Mouse (Mus musculus) gastrocnemius, adult 2 months (tissue): ENCODE measurements at regions not wholly inside any gene's neighbourhood (a gene's known extent, or its start where the extent isn't known, plus 50 kb on each side); places are given as distances from the start of the nearest gene placed in this dataset.
A peak's percentile ranks its signal among the peaks of the same experiment; 100 is the strongest.

Experiments used
- DNase-seq: peaks from one replicate; pipeline ENCODE4 v3.0.0; 2022
- H3K27ac ChIP-seq: fragments of 200-600 bp; 2 replicates; pipeline ENCODE4 v1.8.1; 2022; ENCODE audit warnings: mild to moderate bottlenecking
- H3K4me3 ChIP-seq: fragments of 200-600 bp; 2 replicates; pipeline ENCODE4 v1.8.1; 2022; ENCODE audit warnings: mild to moderate bottlenecking, moderate library complexity
- CTCF ChIP-seq: fragments of 200-600 bp; IDR thresholded peaks from 2 replicates; pipeline ENCODE4 v1.8.1; 2022; ENCODE audit warnings: antibody characterized with exemption, mild to moderate bottlenecking, moderate library complexity
- intact Hi-C: fragments of 180-260 bp; cut with DNase I; formaldehyde crosslinking; loops from one replicate; pipeline ENCODE4 v1.15.1; 2025

DNA sequence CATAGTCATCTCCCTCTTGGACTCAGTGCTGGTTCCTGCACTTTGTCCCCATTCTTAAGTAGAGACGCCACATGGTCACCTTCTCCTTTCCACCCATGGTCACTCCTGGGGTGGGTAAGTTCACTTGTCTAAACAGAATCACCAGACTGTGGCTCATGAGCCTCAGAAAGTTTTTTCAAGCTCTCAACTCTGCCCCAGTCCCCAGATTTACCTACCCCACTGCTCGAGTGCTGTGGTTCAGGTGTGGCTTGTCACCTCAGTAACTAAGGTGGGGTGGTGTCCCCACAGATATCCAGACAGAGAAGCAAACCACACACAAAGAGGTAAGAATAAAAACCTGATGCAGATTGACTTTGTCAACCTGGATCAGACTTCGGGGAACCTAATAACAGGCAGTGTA, 87.6 kb downstream of the Rpl10-ps3 start:
- Histone ChIP-seq H3K27ac (no peak overlapping the region), H3K4me3 (no peak overlapping the region)
- no peak for TF ChIP-seq CTCF
- intact Hi-C loops: no loop called here
- DNase-seq: no peak

DNA sequence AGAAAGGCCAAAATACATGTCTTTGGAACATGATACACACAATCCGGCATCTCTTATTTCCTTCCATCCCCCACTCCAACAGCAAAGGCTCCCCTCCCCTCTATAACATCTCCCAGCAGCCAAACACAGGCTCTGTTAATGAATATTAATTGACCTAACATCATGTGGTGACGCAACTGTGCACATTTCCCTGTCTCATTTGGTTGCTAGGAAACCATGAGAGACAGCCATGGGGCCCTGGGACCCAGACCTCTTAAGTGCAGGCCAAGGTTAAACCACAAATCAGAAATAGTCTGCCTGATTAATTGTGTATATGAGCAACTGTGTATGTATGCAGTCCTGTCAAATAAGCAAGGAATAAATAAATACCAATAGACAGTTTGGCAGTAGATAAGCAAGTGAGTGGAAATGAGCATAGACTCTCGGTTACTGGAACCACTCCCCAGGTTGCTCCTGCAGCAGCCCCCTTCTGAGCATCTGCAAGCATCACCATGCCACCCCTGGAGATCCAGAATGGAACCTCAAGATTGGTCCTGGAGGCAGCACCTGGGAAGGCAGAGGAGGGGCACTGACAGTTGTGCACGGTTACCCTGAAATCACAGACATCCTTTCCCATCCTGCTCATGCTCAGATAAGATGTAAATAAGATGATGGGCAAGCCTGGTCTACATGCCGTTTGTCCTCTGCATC, 99.6 kb downstream of the Rpl10-ps3 start:
- DNase-seq: no peak
- no peak overlapping the region for H3K4me3 ChIP-seq
- H3K27ac ChIP-seq: no peak overlapping the region
- no peak for TF ChIP-seq CTCF
- intact Hi-C loops: no loop called here

DNA sequence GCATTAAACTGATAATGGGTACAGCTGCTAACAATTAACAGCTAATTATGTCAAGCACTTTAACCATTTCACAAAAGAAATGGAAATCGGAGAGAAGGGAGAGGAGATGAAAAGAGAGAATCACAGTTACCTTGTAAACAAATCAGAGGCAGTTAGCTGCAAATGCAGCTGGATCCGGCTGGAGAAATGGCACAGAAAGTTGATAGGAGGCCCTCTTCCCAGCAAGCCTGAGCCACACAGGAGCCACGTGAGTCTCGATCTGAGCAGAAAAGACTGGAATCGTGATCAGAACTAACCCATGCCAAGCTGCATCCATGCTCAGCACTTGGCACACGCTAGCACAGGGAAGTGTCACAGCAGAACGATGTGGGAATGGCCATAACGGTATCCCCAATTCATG, 103.8 kb downstream of the Rpl10-ps3 start:
- TF ChIP-seq CTCF: no peak
- no peak for DNase-seq
- Histone ChIP-seq H3K4me3 (no peak overlapping the region), H3K27ac (no peak overlapping the region)
- intact Hi-C loops: no loop called here

GRCm38 (mm10) chr9:50235908-50236307, 108.9 kb downstream of the Rpl10-ps3 start:
- peak; percentile 38 for DNase-seq
- Histone ChIP-seq H3K4me3 (no peak overlapping the region), H3K27ac (no peak overlapping the region)
- TF ChIP-seq CTCF: no peak
- intact Hi-C loops: no loop called here

GRCm38 (mm10) chr9:50234655-50235054, 110.1 kb downstream of the Rpl10-ps3 start:
- no peak for DNase-seq
- H3K27ac ChIP-seq: no peak overlapping the region
- TF ChIP-seq CTCF: no peak
- no peak overlapping the region for H3K4me3 ChIP-seq
- intact Hi-C loops: no loop called here

DNA sequence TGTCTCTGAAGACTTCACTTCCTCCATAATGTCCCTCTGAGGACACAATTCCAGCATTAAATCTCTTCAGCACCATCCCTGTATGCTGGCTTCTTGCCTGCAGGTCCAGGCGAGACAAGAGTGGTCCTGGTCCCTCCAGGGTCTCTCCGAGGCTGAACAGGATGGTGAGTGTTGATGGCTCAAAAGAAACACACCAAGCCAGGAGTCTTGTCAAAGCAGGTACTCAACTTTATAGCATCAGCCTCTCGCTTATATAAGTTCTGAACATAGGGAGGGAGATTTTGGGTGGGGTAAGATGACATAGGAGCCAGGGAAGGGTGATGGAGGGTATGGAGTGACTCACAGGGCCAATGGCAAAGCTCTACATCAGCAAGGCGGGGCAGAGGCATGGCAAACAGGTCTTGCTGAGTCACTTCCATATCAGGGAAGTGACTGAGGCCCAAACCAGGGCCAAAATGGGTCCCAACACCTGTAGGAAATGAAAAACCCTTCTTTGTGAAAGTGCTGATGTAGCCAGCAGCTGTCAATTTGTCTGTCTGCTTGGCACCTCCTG, 111.7 kb downstream of the Rpl10-ps3 start:
- intact Hi-C loops: no loop called here
- no peak for DNase-seq
- no peak overlapping the region for H3K27ac ChIP-seq
- no peak for TF ChIP-seq CTCF
- no peak overlapping the region for H3K4me3 ChIP-seq

- TF ChIP-seq CTCF: no peak
- peak; percentile 16 for DNase-seq
- Histone ChIP-seq H3K27ac (no peak overlapping the region), H3K4me3 (no peak overlapping the region)
- intact Hi-C loops: no loop called here
Measured at GRCm38 (mm10) chr9:50210481-50210880, 134.3 kb downstream of the Rpl10-ps3 start.

DNA sequence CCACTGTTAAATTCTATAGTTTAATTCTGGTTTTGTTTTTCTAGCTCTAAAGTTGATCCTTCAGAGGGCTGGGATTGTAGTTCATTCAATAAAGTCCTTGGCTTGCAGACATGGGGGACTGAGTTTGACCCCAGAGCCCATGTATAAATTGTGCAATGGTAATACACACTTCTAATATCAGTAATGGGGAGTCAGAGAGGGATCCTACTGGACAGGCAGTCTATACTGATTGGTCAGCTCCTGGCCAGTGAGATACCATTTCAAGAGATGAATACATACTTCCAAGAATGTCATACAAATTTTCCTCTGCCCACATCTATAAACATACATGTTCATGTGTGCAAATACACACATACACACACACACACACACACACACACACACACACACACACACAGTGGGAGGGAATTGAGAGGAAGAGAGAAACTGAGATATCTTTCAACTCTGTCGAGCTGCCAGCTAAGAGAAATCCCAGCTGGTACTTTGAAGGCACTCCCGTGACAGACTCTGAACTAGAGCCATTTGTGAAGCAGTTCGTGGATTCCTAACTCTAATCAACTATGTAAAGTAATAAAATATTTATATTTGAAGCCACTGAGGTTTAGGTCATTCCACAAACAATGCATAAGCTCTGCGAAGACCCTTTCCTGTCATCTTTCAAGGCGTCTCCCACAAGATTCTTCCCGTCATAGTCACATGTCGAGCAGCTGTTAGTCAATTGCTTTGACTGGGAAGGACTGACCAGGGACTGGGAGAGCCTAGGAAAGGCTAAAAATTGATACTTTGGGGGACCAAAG, 145.1 kb downstream of the Rpl10-ps3 start:
- no peak for DNase-seq
- Histone ChIP-seq H3K27ac (no peak overlapping the region), H3K4me3 (no peak overlapping the region)
- intact Hi-C loops: no loop called here
- TF ChIP-seq CTCF: no peak

DNA sequence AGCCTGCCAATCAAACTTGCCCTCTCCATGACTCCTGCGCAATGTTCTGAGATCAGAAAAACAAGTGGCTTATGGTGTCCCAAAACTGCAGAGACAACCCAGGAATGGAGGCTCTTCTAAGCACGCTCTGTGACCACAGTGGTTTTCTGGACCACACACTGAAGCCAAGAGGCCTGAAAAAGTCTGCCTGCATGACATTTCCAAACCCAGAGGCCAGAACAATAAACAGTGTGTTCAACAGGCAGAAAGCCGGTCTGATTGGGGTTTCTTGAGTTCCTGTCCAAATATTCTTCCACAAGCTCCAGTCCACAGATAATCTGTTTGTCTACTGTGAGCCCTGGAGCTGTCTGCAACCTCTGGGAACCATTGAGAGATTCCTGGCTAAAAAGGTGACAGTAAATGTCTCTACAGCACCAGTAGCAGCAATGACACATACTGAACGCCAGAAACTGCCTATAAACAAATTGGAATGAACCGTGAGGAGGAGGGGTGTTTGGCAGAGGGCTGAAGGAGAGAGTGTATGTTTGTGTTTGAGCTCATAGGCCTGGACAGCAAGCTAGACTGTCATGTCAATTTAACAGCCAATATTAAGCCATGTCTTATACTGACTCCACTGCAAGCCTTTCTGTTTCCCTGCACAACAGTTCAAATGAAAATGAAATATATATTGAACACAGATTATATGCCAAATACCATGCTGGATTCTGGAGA, 152.2 kb downstream of the Rpl10-ps3 start:
- no peak for DNase-seq

DNA sequence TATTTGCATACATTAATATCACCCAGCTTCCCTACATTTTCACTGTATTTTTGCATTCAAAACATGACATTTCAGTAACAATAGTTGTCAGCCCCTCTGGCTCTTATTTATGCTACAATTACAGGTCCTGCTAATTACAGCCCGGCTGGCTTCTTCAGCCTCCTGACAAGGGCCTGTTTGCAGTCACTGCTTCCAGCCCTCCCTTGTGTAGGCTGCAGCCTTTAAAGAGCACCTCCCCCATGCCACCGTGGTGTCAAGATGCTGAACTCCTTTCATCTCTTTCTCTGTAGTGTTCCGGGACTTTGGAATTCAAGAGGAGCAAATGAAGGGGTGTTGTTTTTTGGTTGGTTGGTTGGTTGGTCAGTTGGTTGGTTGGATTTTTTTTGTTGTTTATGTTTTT, 153.6 kb downstream of the Rpl10-ps3 start:
- intact Hi-C loops: no loop called here
- no peak overlapping the region for H3K27ac ChIP-seq
- no peak for TF ChIP-seq CTCF
- no peak overlapping the region for H3K4me3 ChIP-seq
- no peak for DNase-seq

More for the DNA sequence above, 152.2 kb downstream of the Rpl10-ps3 start:
- intact Hi-C loops: no loop called here
- no peak for TF ChIP-seq CTCF
- Histone ChIP-seq H3K27ac (no peak overlapping the region), H3K4me3 (no peak overlapping the region)

DNA sequence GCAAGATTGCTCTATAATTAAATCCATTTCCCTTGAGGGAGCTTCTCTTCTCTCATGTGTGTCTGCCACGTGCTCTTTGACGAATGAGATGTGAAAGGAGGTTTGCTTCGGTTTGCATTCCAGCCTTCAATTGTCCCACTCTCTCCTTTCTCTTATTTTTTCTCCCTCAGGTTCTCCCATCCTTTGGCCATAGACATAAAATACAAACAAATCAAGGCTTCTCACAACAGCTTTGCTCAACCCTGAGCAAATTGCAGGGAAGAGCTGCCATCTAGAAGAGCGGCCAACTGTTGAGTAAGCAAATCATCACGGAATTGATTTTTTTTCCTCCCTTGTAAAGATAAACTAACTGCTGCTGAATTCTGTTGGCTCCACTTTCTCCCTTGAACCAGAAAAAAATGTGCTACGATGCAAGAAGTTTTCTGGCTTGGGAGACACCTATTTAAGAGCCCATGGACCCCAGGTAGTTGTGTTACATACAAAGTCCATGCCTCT, 156.1 kb downstream of the Rpl10-ps3 start:
- H3K4me3 ChIP-seq: no peak overlapping the region
- H3K27ac ChIP-seq: no peak overlapping the region
- intact Hi-C loops: no loop called here
- peak; percentile 30 for DNase-seq
- TF ChIP-seq CTCF: no peak

DNA sequence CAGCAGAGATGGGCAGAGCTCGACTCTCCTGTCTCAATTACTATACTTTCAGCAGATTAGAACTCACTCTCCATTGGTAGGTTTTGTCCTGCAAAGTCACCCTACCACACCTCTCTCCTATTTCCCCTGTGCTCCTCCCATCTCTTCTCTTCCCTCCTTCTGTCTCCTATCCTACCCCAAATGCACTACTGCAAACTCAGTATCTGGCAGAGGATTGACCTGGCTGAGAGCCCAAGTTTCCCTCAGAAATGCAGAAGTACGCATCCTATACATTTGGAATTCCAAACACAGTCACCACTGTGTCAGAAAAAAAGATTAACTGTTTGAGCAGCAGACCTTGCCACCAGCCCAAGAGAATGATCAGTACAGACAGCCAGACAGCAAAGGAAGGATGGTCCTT, 163.4 kb downstream of the Rpl10-ps3 start:
- intact Hi-C loops: no loop called here
- no peak for TF ChIP-seq CTCF
- DNase-seq: no peak
- H3K27ac ChIP-seq: no peak overlapping the region
- no peak overlapping the region for H3K4me3 ChIP-seq

GRCm38 (mm10) chr9:50176131-50176530, 168.6 kb downstream of the Rpl10-ps3 start:
- intact Hi-C loops: no loop called here
- Histone ChIP-seq H3K27ac (no peak overlapping the region), H3K4me3 (no peak overlapping the region)
- TF ChIP-seq CTCF: no peak
- no peak for DNase-seq
